In genomic region chr2:72399469-72400195, GRCm38 (mm10) we compare ENCODE assay signal across 21 mouse cellular contexts.
DNase-seq lines count a peak whose midpoint lies in the region; ATAC-seq lines count a peak whose summit lies in the region.
"Had no signal": no experiment of that assay in that cellular context is flagged by ENCODE, and none has a peak within 500 bp of the region (broad histone marks: within the 10 kb centered on the region; RNA-seq: fewer than 3 reads in every experiment).

No protein-coding gene starts in this region.

- peaks cover 12% of the 10 kb centered on the region for H3K4me1 ChIP-seq in heart, embryonic 16.5 days (ENCODE audit: control insufficient read depth, insufficient read depth, low read length)

- no peak for ATAC-seq in CD4-positive, CD25-positive, alpha-beta regulatory T cell, adult 4 months
- ATAC-seq in heart, embryonic 16.5 days (replicated peaks; ENCODE audit: extremely low read depth, insufficient read depth, low FRiP score) = peak; percentile 71
- ATAC-seq: hindbrain, postnatal 0 days had no signal

- peak; percentile 18 for DNase-seq in CD4-positive, CD25-positive, alpha-beta regulatory T cell, adult 2 months (ENCODE audit: low read depth, low spot score)
- DNase-seq in heart, adult 8-10 months (ENCODE audit: low spot score) = no peak
- peak; percentile 32 for DNase-seq in naive thymus-derived CD4-positive, alpha-beta T cell, adult 2 months (ENCODE audit: low read depth)
- peak; percentile 78 for DNase-seq in thymus, postnatal 25 days
- DNase-seq in ovary, postnatal 10 days (ENCODE audit: low spot score) = no peak
- no peak for DNase-seq in kidney, postnatal 25 days
- DNase-seq: adrenal gland, postnatal 36 days; cerebellum, adult 8-10 months; gastrocnemius, postnatal 14 days; kidney, adult 11 months; left cerebral cortex, postnatal 4 days; lung, postnatal 10 days; midbrain, embryonic 14.5 days; right cerebral cortex, adult 18-20 months had no signal

- peak overlapping the region; percentile 73 for H3K27ac ChIP-seq in heart, embryonic 16.5 days (ENCODE audit: low read length)
- H3K27ac ChIP-seq: hindbrain, postnatal 0 days; kidney, postnatal 0 days; layer of hippocampus, adult 2 months; liver, embryonic 14.5 days had no signal

- H3K9me3 ChIP-seq in heart, embryonic 16.5 days (replicated peaks; ENCODE audit: control insufficient read depth, low read length) = no peaks in the 10 kb centered on the region

- H3K27me3 ChIP-seq in heart, embryonic 16.5 days (ENCODE audit: control insufficient read depth, insufficient read depth, low read length) = no peaks in the 10 kb centered on the region

- H3K4me2 ChIP-seq in heart, embryonic 16.5 days (ENCODE audit: low read depth, low read length) = no peak overlapping the region

- H3K4me3 ChIP-seq in heart, embryonic 16.5 days (ENCODE audit: low read length) = no peak overlapping the region
- H3K4me3 ChIP-seq: layer of hippocampus, adult 2 months; myocyte had no signal

- H3K36me3 ChIP-seq in heart, embryonic 16.5 days (ENCODE audit: control insufficient read depth, insufficient read depth) = peaks cover 15% of the 10 kb centered on the region

- WGBS in heart, embryonic 16.5 days = 70% methylated on average over 12 of the region's 12 CpGs

- H3K9ac ChIP-seq in heart, embryonic 16.5 days (ENCODE audit: low read length) = no peak overlapping the region
- H3K9ac ChIP-seq: liver, embryonic 14.5 days had no signal

Comparison
In these comparisons a context has a peak if more than half of its experiments do, and no peak if none do; other contexts are left out.
1. DNase-seq: peak in CD4-positive, CD25-positive, alpha-beta regulatory T cell, adult 2 months (single experiment), naive thymus-derived CD4-positive, alpha-beta T cell, adult 2 months (single experiment) and thymus, postnatal 25 days (single experiment); none in heart, adult 8-10 months (single experiment), ovary, postnatal 10 days (single experiment) and kidney, postnatal 25 days (0 of 2).